Mouse (Mus musculus) stomach, postnatal 0 days (tissue): Measurements from ENCODE around the gene Sox2.

Experiments used
- CTCF ChIP-seq: IDR thresholded peaks from 2 replicates; pipeline ENCODE4 v1.5.1; 2016; ENCODE audit warnings: antibody characterized with exemption, low read depth, mild to moderate bottlenecking, moderate library complexity
- EP300 ChIP-seq: optimal IDR thresholded peaks from 2 replicates; pipeline ENCODE3; 2016; ENCODE audit warnings: antibody characterized with exemption

DNA sequence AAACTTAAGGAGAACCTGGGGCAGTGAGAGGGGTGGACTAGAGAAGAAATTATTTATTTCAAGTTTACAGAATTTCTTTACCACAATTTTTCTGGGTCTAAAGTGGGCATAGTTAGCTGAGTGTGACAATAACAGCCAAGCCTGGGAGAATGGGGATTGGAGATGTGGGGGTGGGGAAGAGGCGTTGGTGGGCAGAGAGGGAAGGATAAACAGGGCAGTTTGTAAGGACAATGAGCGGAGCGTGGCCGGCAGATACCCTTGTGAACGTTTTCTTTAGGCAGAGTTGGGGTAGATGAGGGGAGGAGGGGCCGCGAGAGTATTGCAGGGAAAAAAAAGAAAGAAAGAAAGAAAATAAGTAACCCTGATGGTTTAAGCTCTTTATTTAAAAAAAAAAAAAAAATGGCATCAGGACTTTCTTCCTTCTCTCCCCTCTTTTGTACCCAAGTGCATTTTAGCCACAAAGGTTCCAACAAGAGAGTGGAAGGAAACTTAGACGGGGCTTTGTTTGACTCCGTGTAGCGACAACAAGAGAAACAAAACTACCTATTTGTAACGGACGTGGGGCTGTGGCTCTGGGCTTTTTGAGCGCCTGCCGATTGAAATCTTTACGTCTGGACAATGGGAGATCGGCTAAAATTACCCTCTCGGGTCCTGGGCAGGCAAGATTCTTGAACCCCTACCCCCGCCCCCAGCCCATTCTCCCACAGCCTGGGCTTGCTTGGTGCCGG, 1.9 kb upstream of the Sox2 start:
- no peak for TF ChIP-seq CTCF
- TF ChIP-seq EP300, result no peak
